Mouse (Mus musculus): ENCODE measurements around the gene Anln. TPM values are rescaled to one million over a fixed set of nuclear protein-coding genes. Genes with fewer than 3 reads are reported as not detected.
A peak's percentile ranks its signal among the peaks of the same experiment; 100 is the strongest.
"Not testable (repeated sequence)": the region's sequence is repeated elsewhere in the genome, so short reads cannot be mapped to it uniquely, and the experiment has no call there.

Anln gene
- polyA plus RNA-seq, 1 experiment from 2014 or later = 41.9 TPM

- WGBS = 60% methylated on average over 3 of the region's 3 CpGs
- Histone ChIP-seq H3K9me3 (peaks cover 17% of the 10 kb centered on the region; the same call in 1 of the 2 replicates), H3K4me2 (no peak overlapping the region), H3K27me3 (no peaks in the 10 kb centered on the region), H3K4me3 (no peak overlapping the region), H3K9ac (no peak overlapping the region), H3K4me1 (no peaks in the 10 kb centered on the region), H3K36me3 (no peaks in the 10 kb centered on the region), H3K27ac (no peak overlapping the region)
- ATAC-seq (ENCODE audit: insufficient number of reproducible peaks, insufficient read depth, low FRiP score, low TSS enrichment, low read depth) = no peak
Measured at GRCm38 (mm10) chr9:22314066-22314465, 74.9 kb downstream of the Anln start.

- 83% methylated on average over 5 of the region's 5 CpGs for WGBS
- no peak overlapping the region for H3K4me3 ChIP-seq
- no peaks in the 10 kb centered on the region for H3K4me1 ChIP-seq
- no peak overlapping the region for H3K4me2 ChIP-seq
- no peaks in the 10 kb centered on the region for H3K36me3 ChIP-seq
- H3K9ac ChIP-seq = no peak overlapping the region
- H3K27ac ChIP-seq = no peak overlapping the region
- H3K27me3 ChIP-seq = no peaks in the 10 kb centered on the region
- ATAC-seq (ENCODE audit: insufficient number of reproducible peaks, insufficient read depth, low FRiP score, low TSS enrichment, low read depth) = no peak
- peaks cover 14% of the 10 kb centered on the region; the same call in 1 of the 2 replicates for H3K9me3 ChIP-seq
Measured at GRCm38 (mm10) chr9:22313218-22313617, 75.8 kb downstream of the Anln start.

DNA sequence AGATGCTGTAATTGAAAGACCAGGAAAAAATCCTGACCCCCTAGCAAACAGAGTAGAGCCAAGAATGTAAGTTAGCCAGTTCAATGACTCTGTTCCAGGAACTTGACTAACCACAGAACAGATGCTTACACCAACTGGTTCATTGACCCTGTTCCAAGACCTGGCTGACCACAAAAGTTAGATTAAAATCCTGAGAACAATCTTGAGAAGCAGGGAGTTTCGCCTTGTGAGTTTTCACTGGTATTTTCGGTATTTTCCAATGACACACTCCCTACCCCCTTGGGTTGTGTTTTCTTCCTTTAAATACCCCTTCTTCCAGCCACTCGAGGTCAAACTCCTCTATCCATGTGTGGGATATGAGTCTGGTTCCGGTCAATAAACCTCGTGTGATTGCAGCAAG lies 79.3 kb downstream of the Anln start:
- no peak overlapping the region for H3K9ac ChIP-seq
- peaks cover 3% of the 10 kb centered on the region; the same call in 1 of the 2 replicates for H3K9me3 ChIP-seq
- no peaks in the 10 kb centered on the region for H3K27me3 ChIP-seq
- no peak for ATAC-seq (ENCODE audit: insufficient number of reproducible peaks, insufficient read depth, low FRiP score, low TSS enrichment, low read depth)
- no peak overlapping the region for H3K4me2 ChIP-seq
- H3K4me3 ChIP-seq = no peak overlapping the region
- peaks cover 7% of the 10 kb centered on the region for H3K36me3 ChIP-seq
- no peak overlapping the region; the same call in 1 of the 2 replicates for H3K27ac ChIP-seq
- WGBS = 81% methylated on average over 5 of the region's 5 CpGs
- peaks cover 11% of the 10 kb centered on the region for H3K4me1 ChIP-seq

DNA sequence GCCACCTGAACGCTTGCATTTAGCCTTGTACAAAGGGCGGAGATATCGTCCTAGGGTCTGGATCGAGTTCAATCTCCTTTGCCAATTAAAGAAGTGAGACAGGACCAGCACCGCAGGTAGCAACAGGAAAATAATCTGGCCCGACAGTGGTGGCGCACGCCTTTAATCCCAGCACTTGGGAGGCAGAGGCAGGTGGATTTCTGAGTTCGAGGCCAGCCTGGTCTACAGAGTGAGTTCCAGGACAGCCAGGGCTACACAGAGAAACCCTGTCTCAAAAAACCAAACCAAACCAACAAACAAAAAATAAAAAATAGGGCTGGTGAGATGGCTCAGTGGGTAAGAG lies 81.1 kb downstream of the Anln start:
- not testable (repeated sequence) for ATAC-seq (ENCODE audit: insufficient number of reproducible peaks, insufficient read depth, low FRiP score, low TSS enrichment, low read depth); H3K27me3 ChIP-seq; H3K9me3 ChIP-seq
- peak overlapping the region; percentile 98 for H3K9ac ChIP-seq
- H3K4me3 ChIP-seq = peak overlapping the region; percentile 93
- H3K4me2 ChIP-seq = peak overlapping the region; percentile 78
- peaks cover 11% of the 10 kb centered on the region for H3K4me1 ChIP-seq
- H3K27ac ChIP-seq = peak overlapping the region; percentile 28; the same call in 1 of the 2 replicates
- H3K36me3 ChIP-seq = peaks cover 25% of the 10 kb centered on the region
- WGBS = 11% methylated on average over 9 of the region's 9 CpGs

DNA sequence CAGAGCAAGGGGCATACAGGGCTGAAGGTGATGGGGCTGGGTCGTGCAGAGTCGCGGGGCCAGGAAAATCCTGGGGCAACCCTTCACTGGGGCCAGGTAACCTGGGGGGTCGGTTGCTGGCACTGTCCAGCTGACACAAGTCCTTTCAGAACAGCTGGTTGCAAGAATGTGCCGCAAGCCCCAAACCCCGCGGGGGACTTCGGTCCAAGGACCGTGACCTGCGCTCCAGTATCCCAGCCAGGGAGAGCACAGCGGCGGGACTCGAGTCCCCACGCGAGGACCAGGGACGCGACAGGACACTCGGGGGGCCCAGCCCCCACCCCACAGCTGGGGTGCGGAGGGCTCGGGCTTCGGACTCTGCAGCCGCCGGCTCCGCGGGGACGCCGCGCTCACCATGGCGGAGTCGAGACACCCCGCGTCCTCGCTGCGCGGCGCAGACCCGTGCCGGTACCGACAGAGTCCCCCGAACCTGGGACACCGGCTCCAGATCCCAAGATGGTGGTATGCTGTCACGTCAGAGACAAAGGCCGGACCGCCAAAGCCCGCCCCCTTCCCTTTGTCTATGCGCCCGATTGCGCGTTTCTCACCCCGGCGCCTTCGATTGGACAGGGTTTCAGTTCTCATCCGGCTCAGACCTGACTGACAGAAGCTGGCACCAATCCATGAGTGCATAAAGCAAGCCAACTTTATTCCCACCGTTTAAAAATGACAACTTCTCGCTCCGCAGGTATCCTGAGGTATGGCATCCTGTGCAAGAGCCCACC lies 81.7 kb downstream of the Anln start, which contains the start of gene Zfp810:
Zfp810 (minus strand) TSS at position 493 of the 764 bp plus-strand sequence.
- WGBS = under 1% methylated on average over 56 of the region's 56 CpGs
- Histone ChIP-seq H3K9ac (peak within 1 kb of the TSS; percentile 98), H3K9me3 (peaks cover 9% of the 10 kb centered on the region), H3K4me2 (peak within 1 kb of the TSS; percentile 78), H3K4me1 (peaks cover 11% of the 10 kb centered on the region), H3K36me3 (peaks cover 30% of the 10 kb centered on the region), H3K27ac (peak within 1 kb of the TSS; percentile 85), H3K27me3 (no peaks in the 10 kb centered on the region), H3K4me3 (peak within 1 kb of the TSS; percentile 93)
- peak; percentile 96 for ATAC-seq (ENCODE audit: insufficient number of reproducible peaks, insufficient read depth, low FRiP score, low TSS enrichment, low read depth)

- H3K9me3 ChIP-seq = peaks cover 9% of the 10 kb centered on the region
- peak overlapping the region; percentile 78 for H3K4me2 ChIP-seq
- H3K4me1 ChIP-seq = peaks cover 11% of the 10 kb centered on the region
- peak overlapping the region; percentile 93 for H3K4me3 ChIP-seq
- H3K9ac ChIP-seq = peak overlapping the region; percentile 98
- 12% methylated on average over 6 of the region's 6 CpGs for WGBS
- peak overlapping the region; percentile 85 for H3K27ac ChIP-seq
- peaks cover 36% of the 10 kb centered on the region for H3K36me3 ChIP-seq
- H3K27me3 ChIP-seq = no peaks in the 10 kb centered on the region
- no peak for ATAC-seq (ENCODE audit: insufficient number of reproducible peaks, insufficient read depth, low FRiP score, low TSS enrichment, low read depth)
Measured at GRCm38 (mm10) chr9:22306726-22307125, 82.3 kb downstream of the Anln start.

GRCm38 (mm10) chr9:22302199-22302598 lies 86.8 kb downstream of the Anln start:
- peaks cover 11% of the 10 kb centered on the region for H3K4me1 ChIP-seq
- no peak for ATAC-seq (ENCODE audit: insufficient number of reproducible peaks, insufficient read depth, low FRiP score, low TSS enrichment, low read depth)
- H3K36me3 ChIP-seq = peaks cover 81% of the 10 kb centered on the region
- H3K27ac ChIP-seq = no peak overlapping the region
- no peak overlapping the region for H3K4me3 ChIP-seq
- 91% methylated on average over 1 of the region's 1 CpGs for WGBS
- H3K9me3 ChIP-seq = peaks cover 5% of the 10 kb centered on the region
- no peak overlapping the region for H3K9ac ChIP-seq
- no peak overlapping the region for H3K4me2 ChIP-seq
- no peaks in the 10 kb centered on the region for H3K27me3 ChIP-seq

Other genes with a start within 250 kb of the Anln start
- 71.9 and 75.9 TPM in 2 replicates for gene Pigyl, start 232.3 kb downstream of the Anln start, polyA plus RNA-seq (2015; fragmentation: Nextera tagmentation; extraction: Ambion mirVana)
- gene Zfp872, start 201.1 kb downstream of the Anln start, polyA plus RNA-seq (2015; fragmentation: Nextera tagmentation; extraction: Ambion mirVana) = 0.14 and 0.15 TPM in 2 replicates
- gene Zfp809, start 163.5 kb downstream of the Anln start, polyA plus RNA-seq (2015; fragmentation: Nextera tagmentation; extraction: Ambion mirVana) = 19.5 and 19.7 TPM in 2 replicates
- gene Zfp599, start 129.3 kb downstream of the Anln start, polyA plus RNA-seq (2015; fragmentation: Nextera tagmentation; extraction: Ambion mirVana) = 7.6 and 8.4 TPM in 2 replicates
- gene Zfp810, start 81.5 kb downstream of the Anln start, polyA plus RNA-seq (2015; fragmentation: Nextera tagmentation; extraction: Ambion mirVana) = 30.1 and 31.3 TPM in 2 replicates
- gene 9530077C05Rik, start 22.3 kb upstream of the Anln start, polyA plus RNA-seq (2015; fragmentation: Nextera tagmentation; extraction: Ambion mirVana) = 3.1 and 4.4 TPM in 2 replicates
- gene Gm17545, start 65.1 kb upstream of the Anln start, polyA plus RNA-seq (2015; fragmentation: Nextera tagmentation; extraction: Ambion mirVana) = not detected in 2 replicates
- 68.3 and 79.5 TPM in 2 replicates for gene Rp9, start 80.6 kb upstream of the Anln start, polyA plus RNA-seq (2015; fragmentation: Nextera tagmentation; extraction: Ambion mirVana)
- gene Bbs9, start 86.5 kb upstream of the Anln start, polyA plus RNA-seq (2015; fragmentation: Nextera tagmentation; extraction: Ambion mirVana) = 13.8 and 14.8 TPM in 2 replicates

All from embryonic facial prominence, embryonic 13.5 days (tissue).